Mouse (Mus musculus): ENCODE results near the gene Rbfox2.
"Not testable (repeated sequence)": the region's sequence is repeated elsewhere in the genome, so short reads cannot be mapped to it uniquely, and the experiment has no call there.

Gene Rbfox2

DNA sequence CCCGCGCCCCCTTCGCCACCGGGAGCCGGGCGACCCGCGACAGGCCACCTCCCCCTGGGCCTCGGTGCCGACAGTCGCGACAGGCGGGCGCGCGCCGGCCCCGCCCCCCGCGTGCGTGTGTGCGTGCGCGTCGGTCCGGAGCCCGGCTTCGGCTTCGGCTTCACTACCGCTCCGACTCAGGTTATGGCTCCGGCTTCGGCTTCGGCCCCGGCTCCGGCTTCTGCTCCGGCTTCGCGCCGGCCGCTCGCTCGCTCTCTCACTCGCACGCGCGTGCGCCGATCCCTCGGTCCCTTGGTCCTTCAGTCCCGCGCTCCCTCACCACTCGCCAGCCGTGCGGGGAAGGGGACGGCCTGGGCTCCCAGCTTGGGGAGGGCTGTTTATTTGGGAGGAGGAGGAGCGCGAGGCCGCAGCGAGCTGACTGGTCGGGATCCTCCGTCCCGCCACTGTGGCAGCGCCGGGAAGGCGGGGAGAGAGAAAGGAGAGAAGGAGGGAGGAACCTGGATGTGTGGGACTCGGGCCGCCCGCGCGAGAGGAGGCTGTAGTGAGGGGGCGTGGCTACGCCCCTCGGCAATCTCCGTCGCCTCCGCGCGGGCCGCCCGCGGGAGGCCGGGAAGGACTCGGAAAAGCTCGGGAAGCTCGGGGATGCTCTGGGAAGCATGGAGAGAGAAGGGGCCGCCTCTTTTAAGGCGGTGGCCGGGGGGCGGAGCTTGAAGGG is at the start of gene Rbfox2:
Gene Rbfox2, minus strand, starts transcription at position 458 of the 715 bp plus-strand sequence.
- DNase-seq (ENCODE audit: low spot score in 2 of 2): peak; percentile 30 to 41

GRCm38 (mm10) chr15:77356248-77356810 is 49.5 kb upstream of the Rbfox2 start:
- no peak for DNase-seq (ENCODE audit: low spot score in 2 of 2)

- no peak for DNase-seq (ENCODE audit: low spot score in 2 of 2)
Measured at GRCm38 (mm10) chr15:77354848-77355551, 48.2 kb upstream of the Rbfox2 start.

DNA sequence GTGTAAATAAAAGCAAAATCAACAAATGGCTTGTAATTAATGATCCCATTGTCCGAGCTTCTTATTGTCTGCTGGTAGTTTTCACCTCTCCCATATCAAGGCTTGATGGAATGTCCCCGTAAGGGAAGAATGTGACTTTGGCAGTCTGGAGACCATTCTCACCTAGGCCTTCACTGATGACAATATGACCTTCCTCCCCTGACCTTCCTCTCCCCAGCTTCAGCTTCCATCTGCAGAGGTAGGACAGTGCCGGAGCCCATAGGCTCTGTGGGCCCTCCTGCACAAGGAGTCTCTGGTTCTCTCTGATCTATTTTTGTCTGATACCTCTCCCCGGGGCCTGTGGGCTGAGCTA is 47.7 kb upstream of the Rbfox2 start:
- no peak for DNase-seq (ENCODE audit: low spot score in 2 of 2)

- DNase-seq (ENCODE audit: low spot score in 2 of 2): no peak
Measured at GRCm38 (mm10) chr15:77353764-77354163, 47.0 kb upstream of the Rbfox2 start.

- DNase-seq (ENCODE audit: low spot score in 2 of 2): no peak
Measured at GRCm38 (mm10) chr15:77352863-77353262, 46.1 kb upstream of the Rbfox2 start.

- no peak for DNase-seq (ENCODE audit: low spot score in 2 of 2)
Measured at GRCm38 (mm10) chr15:77350117-77350516, 43.3 kb upstream of the Rbfox2 start.

DNA sequence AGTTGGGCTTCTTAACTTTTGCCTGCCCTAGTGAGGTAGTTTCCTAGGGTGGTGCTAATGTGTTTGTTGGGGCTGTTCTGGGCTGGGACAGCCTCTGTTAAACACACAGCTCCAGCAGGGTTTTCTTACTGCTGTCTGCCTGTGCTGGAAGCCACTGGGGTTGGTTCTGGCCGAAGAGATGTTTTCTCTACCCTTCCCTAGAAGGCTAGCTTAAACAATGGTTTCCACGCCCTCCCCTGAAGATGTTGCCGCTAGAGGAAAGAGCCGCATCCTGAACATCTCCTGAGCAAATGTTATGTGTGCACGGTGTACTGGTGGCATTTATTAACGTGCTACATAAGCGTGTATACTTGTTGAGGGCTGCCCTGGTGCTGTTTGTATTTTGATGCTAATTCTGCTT is 41.3 kb upstream of the Rbfox2 start:
- no peak for DNase-seq (ENCODE audit: low spot score in 2 of 2)

DNA sequence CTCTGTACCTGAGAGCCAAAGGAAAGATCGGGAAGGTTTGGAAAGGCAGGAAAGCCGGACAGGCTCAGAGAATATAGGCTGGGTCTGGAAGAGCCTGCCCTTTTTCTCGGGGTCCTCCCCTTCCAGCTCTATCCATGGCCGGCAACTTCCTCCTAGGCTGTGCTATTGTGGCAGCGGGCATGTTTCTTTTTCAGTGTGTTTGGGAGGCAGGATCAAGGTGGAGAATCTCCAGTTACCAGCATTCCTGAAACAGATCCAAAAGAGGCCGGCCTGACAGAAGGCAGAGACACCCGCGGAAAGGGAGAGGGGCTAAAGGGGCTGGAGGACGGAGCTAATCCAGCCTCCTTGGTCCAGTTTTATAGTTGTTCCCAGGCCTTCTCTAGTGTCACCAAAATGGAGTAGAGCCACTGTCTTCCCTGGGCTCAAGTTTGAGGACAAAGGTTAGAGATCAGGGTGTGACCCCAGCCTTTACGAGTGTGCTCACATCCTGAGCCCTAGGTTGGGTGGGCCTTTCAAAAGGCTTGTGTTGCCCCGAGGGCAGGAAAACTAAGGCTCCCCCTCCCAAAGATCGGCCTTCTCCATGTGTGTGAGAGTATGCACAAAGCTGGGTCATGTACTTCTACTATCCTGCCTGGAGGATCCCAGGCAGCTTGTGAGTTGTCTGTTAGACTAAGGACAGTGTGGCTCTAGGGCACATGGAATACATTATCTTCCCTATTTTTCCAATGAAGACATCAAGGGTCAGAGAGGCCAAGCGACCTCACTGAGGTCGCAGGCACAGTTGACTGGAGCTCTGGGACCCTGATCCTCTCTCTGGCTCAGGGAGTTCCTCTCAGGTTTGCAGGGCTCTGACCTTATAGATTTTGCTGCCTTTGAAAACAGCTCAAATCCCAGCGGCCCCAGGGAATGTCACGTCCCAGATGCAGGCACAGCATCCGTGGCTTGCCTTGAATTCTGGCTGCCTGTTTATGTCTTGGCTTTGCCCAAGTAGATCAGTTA is 37.6 kb upstream of the Rbfox2 start:
- DNase-seq (ENCODE audit: low spot score in 2 of 2): no peak

- DNase-seq (ENCODE audit: low spot score in 2 of 2): no peak
Measured at GRCm38 (mm10) chr15:77343527-77344091, 36.8 kb upstream of the Rbfox2 start.

DNA sequence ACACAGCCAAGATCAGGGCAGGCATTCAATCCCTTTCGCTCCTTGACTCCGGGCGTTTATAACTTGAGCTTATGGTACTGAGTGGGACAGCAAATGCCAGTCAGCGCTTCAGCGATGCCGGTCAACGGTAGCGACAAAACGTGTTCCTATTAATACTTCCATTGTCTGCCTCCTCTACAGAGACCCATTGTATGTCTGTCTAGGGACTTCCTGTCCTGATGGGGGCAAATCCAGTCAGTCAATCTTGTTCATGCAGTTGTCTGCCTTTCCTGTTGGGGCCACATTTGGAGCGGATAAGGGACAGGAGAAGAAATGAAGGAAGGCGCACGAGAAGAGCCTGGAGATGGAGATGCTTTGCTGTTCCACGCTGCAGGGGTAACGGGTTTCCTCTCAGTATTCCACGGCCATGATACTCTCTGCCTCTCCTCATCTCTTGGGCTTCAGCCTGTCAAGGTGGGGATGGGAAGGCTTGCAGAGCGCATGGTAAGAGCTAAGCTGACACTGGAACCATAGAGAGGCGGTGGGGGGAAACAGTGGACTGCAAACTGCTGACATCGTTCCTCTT is 36.2 kb upstream of the Rbfox2 start:
- no peak for DNase-seq (ENCODE audit: low spot score in 2 of 2)

DNA sequence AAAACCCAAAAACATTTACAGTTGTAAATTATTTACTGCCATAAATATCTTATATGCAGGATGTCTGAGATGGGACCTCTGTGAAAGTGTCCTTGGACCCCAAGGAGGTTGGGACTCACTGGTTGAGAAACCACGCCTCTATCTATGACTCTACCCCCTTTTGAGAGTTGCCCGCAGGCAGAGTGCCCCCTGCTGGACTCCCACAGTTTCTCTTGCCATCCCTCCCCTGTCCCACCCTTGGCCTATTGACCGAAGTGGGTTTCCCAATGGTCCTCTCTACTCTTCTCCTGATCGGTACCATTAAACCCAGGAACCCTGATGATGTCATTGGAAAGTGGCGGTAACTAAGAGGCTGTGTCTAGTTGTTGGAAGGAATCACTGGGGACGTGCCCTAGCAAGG is 35.2 kb upstream of the Rbfox2 start:
- DNase-seq (ENCODE audit: low spot score in 2 of 2): no peak

GRCm38 (mm10) chr15:77340581-77340980 is 33.8 kb upstream of the Rbfox2 start:
- no peak for DNase-seq (ENCODE audit: low spot score in 2 of 2)

DNA sequence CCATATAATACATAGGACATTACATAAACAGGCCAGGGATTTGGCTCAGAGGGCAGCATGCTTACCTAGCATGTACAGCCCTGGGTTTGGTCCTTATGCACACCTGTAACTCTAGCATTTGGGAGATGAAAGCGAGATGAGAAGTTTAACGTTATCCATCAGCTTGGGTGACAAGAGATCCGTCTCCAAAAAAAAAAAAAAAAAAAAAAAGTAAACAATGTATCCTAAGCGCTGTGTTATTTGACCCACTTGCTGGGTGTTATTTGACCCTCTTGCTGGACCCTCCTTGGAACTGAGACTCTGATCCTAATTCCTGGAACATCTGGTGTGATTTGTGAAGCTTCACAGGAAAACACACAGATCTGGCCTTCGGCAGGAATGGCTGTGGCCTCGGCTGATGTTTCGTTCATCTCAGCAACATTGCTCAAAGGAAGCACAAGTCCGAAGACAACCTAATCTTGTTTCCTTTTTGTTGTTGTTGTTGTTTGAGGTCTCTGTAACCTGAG is 32.2 kb upstream of the Rbfox2 start:
- no peak for DNase-seq (ENCODE audit: low spot score in 2 of 2)

DNA sequence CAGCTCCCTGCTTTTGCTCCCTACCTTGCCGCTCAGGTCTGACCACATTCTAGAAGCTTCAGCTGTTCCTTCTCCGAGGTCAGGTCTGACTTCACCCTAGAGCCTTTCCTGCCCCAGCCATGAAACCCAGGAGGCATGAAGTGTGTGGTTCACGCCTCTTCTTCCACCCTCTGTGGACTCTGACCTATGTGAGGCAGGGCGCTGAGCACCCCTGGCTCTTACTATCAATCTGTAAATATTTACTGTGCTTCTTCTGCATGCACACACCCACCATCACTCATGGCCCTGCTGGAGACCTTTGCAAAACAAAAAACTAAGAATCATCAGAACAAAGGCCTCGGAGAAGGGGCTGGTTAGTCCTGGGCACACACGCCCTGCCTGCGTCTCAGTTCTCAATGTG is 31.6 kb upstream of the Rbfox2 start:
- DNase-seq (ENCODE audit: low spot score in 2 of 2): no peak

DNA sequence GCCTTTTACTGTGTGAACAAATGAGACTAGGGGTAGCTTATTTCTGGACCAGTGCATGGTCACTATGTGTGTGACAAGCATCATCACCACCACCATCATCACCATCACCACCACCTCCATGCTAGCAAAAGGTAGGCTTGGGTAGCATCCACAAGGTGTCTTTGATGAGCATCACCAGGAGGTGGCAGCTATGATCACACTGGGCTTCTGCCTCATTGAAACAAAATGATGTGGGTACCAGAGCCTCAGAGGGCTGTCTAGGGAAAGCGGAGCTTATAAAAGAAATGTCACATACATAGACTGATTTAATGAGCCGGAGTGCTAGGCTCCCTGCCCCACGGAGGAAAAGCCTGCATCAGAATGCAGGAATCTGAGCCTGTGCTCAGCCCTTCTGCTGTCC is 31.1 kb upstream of the Rbfox2 start:
- no peak for DNase-seq (ENCODE audit: low spot score in 2 of 2)

- DNase-seq (ENCODE audit: low spot score in 2 of 2): no peak
Measured at GRCm38 (mm10) chr15:77336968-77337341, 30.2 kb upstream of the Rbfox2 start.

- DNase-seq (ENCODE audit: low spot score in 2 of 2): peak; percentile 4 to 26
Measured at GRCm38 (mm10) chr15:77336287-77336967, 29.6 kb upstream of the Rbfox2 start.

GRCm38 (mm10) chr15:77335185-77335584 is 28.4 kb upstream of the Rbfox2 start:
- not testable (repeated sequence) for DNase-seq (ENCODE audit: low spot score in 2 of 2)

- no peak for DNase-seq (ENCODE audit: low spot score in 2 of 2)
Measured at GRCm38 (mm10) chr15:77332272-77332991, 25.6 kb upstream of the Rbfox2 start.
